Comparison of ENCODE assay signal across 9 mouse cellular contexts in the genomic region with DNA sequence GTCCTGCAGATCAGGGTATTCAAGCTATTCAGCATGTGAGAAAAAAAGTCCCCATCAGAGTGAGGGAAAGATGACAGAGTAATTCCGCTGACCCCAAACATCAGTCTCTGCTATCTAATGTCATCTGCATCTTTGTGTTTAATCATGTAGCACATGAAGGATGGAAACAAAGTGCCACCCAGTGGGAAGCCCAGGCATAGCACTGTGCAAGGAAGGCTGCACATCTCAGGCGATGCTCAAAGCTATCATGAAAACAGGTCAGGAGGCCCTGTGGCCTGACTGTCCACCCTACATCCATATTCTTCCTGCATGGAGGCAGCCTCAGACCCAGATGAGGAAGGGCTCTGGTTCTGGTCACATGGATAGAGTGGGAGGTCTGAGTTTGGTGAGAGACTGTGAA. TPM values are rescaled to one million over a fixed set of nuclear protein-coding genes. Genes with fewer than 3 reads are reported as not detected.
A peak's percentile ranks its signal among the peaks of the same experiment; 100 is the strongest.
DNase-seq lines count a peak whose midpoint lies in the region; ATAC-seq lines count a peak whose summit lies in the region.
"Had no signal": no experiment of that assay in that cellular context is flagged by ENCODE, and none has a peak within 500 bp of the region (broad histone marks: within the 10 kb centered on the region; RNA-seq: fewer than 3 reads in every experiment).

No protein-coding gene starts in this region.

- H3K4me3 ChIP-seq in embryonic facial prominence, embryonic 10.5 days: no peak overlapping the region
- H3K4me3 ChIP-seq in midbrain, embryonic 13.5 days (replicated peaks): no peak overlapping the region
- H3K4me3 ChIP-seq: liver, embryonic 13.5 days had no signal

- 79% methylated on average over 2 of the region's 2 CpGs for WGBS in embryonic facial prominence, embryonic 10.5 days
- WGBS in midbrain, embryonic 13.5 days: 65% methylated on average over 2 of the region's 2 CpGs

- intact Hi-C loops in heart, postnatal 25 days (cut with DNase I): loop anchor here (1.0 to 5.0 kb wide), 2 partner anchors 103 to 172 kb away; a partner anchor contains a TSS

- H3K36me3 ChIP-seq in embryonic facial prominence, embryonic 10.5 days (replicated peaks): peaks cover 91% of the 10 kb centered on the region
- peaks cover 42% of the 10 kb centered on the region for H3K36me3 ChIP-seq in midbrain, embryonic 13.5 days

- H3K27me3 ChIP-seq in embryonic facial prominence, embryonic 10.5 days (replicated peaks; ENCODE audit: low read depth, poor library complexity, severe bottlenecking): no peaks in the 10 kb centered on the region
- H3K27me3 ChIP-seq in midbrain, embryonic 13.5 days: no peaks in the 10 kb centered on the region
- H3K27me3 ChIP-seq: liver, embryonic 13.5 days had no signal

- peak; percentile 55; the same call in 1 of the 2 replicates for ATAC-seq in midbrain, embryonic 13.5 days
- ATAC-seq in granulocyte monocyte progenitor cell, adult 5-6 weeks (replicated peaks; ENCODE audit: poor library complexity, severe bottlenecking): no peak

- H3K4me2 ChIP-seq in midbrain, embryonic 13.5 days (replicated peaks): no peak overlapping the region
- H3K4me2 ChIP-seq: liver, embryonic 13.5 days had no signal

- DNase-seq in heart, adult 8-10 months (ENCODE audit: low spot score): peak; percentile 66
- DNase-seq in heart, postnatal 25 days (ENCODE audit: low spot score): no peak
- peak; percentile 60 for DNase-seq in MN1 (ENCODE audit: low spot score)
- peak; percentile 28 for DNase-seq in embryonic facial prominence, embryonic 10.5 days (ENCODE audit: low spot score)
- DNase-seq in heart, postnatal 4 days: peak; percentile 54
- DNase-seq in layer of hippocampus, postnatal 14 days (ENCODE audit: low spot score in 2 of 2): peak; percentile 73 to 78
- DNase-seq: liver, embryonic 13.5 days had no signal

- H3K4me1 ChIP-seq in embryonic facial prominence, embryonic 10.5 days: no peaks in the 10 kb centered on the region
- no peaks in the 10 kb centered on the region for H3K4me1 ChIP-seq in midbrain, embryonic 13.5 days (replicated peaks)
- H3K4me1 ChIP-seq: liver, embryonic 13.5 days had no signal

- H3K9me3 ChIP-seq in embryonic facial prominence, embryonic 10.5 days: no peaks in the 10 kb centered on the region
- no peaks in the 10 kb centered on the region for H3K9me3 ChIP-seq in midbrain, embryonic 13.5 days
- H3K9me3 ChIP-seq: liver, embryonic 13.5 days had no signal

- H3K27ac ChIP-seq in embryonic facial prominence, embryonic 10.5 days (replicated peaks): no peak overlapping the region
- no peak overlapping the region for H3K27ac ChIP-seq in midbrain, embryonic 13.5 days
- H3K27ac ChIP-seq: liver, embryonic 13.5 days had no signal

- no peak overlapping the region for H3K9ac ChIP-seq in midbrain, embryonic 13.5 days (replicated peaks)
- H3K9ac ChIP-seq: liver, embryonic 13.5 days had no signal

RNA-seq across cellular contexts. Expression of a gene that starts 12.7 kb away (rescaled TPM):
- 10 to 100 TPM; 52.6 to 58.4 (median 55.9) TPM for total RNA-seq in heart, adult 8-10 months (2022)
- total RNA-seq in heart, postnatal 25 days (2021): 10 to 100 TPM; 51.7 to 58.3 TPM
- 103 and 107 TPM in 2 replicates for polyA plus RNA-seq in embryonic facial prominence, embryonic 10.5 days (2016; fragmentation: Nextera tagmentation; extraction: Ambion mirVana)
- 10 to 100 TPM; 73.1 to 76.0 TPM for total RNA-seq in heart, postnatal 4 days (2021)
- total RNA-seq in layer of hippocampus, postnatal 14 days (2021): 100 to 1,000 TPM; 102 to 103 TPM
- polyA plus RNA-seq in midbrain, embryonic 13.5 days (2015; fragmentation: Nextera tagmentation; extraction: Ambion mirVana): 112 and 121 TPM in 2 replicates
- 56.5 and 56.9 TPM in 2 replicates for total RNA-seq in granulocyte monocyte progenitor cell, adult 5-6 weeks (2014; fragmentation: Nextera tagmentation)
- total RNA-seq in granulocyte monocyte progenitor cell, adult 5-6 weeks (2017): 48.3 and 61.8 TPM in 2 replicates

RNA-seq across cellular contexts. Expression of a gene that starts 12.9 kb away (rescaled TPM):
- total RNA-seq in heart, adult 8-10 months (2022): 1 to 10 TPM; 1.9 to 3.0 (median 2.3) TPM
- 1 to 10 TPM; 2.7 to 4.1 TPM for total RNA-seq in heart, postnatal 25 days (2021)
- 73.8 and 77.3 TPM in 2 replicates for polyA plus RNA-seq in embryonic facial prominence, embryonic 10.5 days (2016; fragmentation: Nextera tagmentation; extraction: Ambion mirVana)
- 10 to 100 TPM; 23.6 to 24.0 TPM for total RNA-seq in heart, postnatal 4 days (2021)
- 1 to 10 TPM; 2.6 to 4.2 TPM for total RNA-seq in layer of hippocampus, postnatal 14 days (2021)
- polyA plus RNA-seq in midbrain, embryonic 13.5 days (2015; fragmentation: Nextera tagmentation; extraction: Ambion mirVana): 17.4 and 18.5 TPM in 2 replicates
- 73.9 and 90.3 TPM in 2 replicates for total RNA-seq in granulocyte monocyte progenitor cell, adult 5-6 weeks (2014; fragmentation: Nextera tagmentation)
- 96.0 and 110 TPM in 2 replicates for total RNA-seq in granulocyte monocyte progenitor cell, adult 5-6 weeks (2017)

RNA-seq across cellular contexts. Expression of a gene that starts 22.2 kb away (rescaled TPM):
- total RNA-seq in heart, adult 8-10 months (2022): 10 to 100 TPM; 13.1 to 24.3 (median 15.1) TPM
- 10 to 100 TPM; 26.9 to 34.2 TPM for total RNA-seq in heart, postnatal 25 days (2021)
- 20.0 and 22.0 TPM in 2 replicates for polyA plus RNA-seq in embryonic facial prominence, embryonic 10.5 days (2016; fragmentation: Nextera tagmentation; extraction: Ambion mirVana)
- 10 to 100 TPM; 85.2 to 89.4 TPM for total RNA-seq in heart, postnatal 4 days (2021)
- 10 to 100 TPM; 68.5 to 73.4 TPM for total RNA-seq in layer of hippocampus, postnatal 14 days (2021)
- 59.1 and 68.2 TPM in 2 replicates for polyA plus RNA-seq in midbrain, embryonic 13.5 days (2015; fragmentation: Nextera tagmentation; extraction: Ambion mirVana)
- total RNA-seq in granulocyte monocyte progenitor cell, adult 5-6 weeks (2014; fragmentation: Nextera tagmentation): not detected in 2 replicates
- not detected in 2 replicates for total RNA-seq in granulocyte monocyte progenitor cell, adult 5-6 weeks (2017)

RNA-seq across cellular contexts. Expression of a gene that starts 37.5 kb away (rescaled TPM):
- total RNA-seq in heart, adult 8-10 months (2022): 10 to 100 TPM; 21.1 to 28.7 (median 26.2) TPM
- 10 to 100 TPM; 21.1 to 24.2 TPM for total RNA-seq in heart, postnatal 25 days (2021)
- polyA plus RNA-seq in embryonic facial prominence, embryonic 10.5 days (2016; fragmentation: Nextera tagmentation; extraction: Ambion mirVana): 32.6 and 34.9 TPM in 2 replicates
- total RNA-seq in heart, postnatal 4 days (2021): 10 to 100 TPM; 18.8 to 20.8 TPM
- total RNA-seq in layer of hippocampus, postnatal 14 days (2021): 10 to 100 TPM; 22.2 to 27.7 TPM
- polyA plus RNA-seq in midbrain, embryonic 13.5 days (2015; fragmentation: Nextera tagmentation; extraction: Ambion mirVana): 35.5 and 38.4 TPM in 2 replicates
- total RNA-seq in granulocyte monocyte progenitor cell, adult 5-6 weeks (2014; fragmentation: Nextera tagmentation): 14.4 and 20.7 TPM in 2 replicates
- 22.0 and 25.5 TPM in 2 replicates for total RNA-seq in granulocyte monocyte progenitor cell, adult 5-6 weeks (2017)

RNA-seq across cellular contexts. Expression of a gene that starts 37.5 kb away (rescaled TPM):
- 1 to 10 TPM in 2 of 4 experiments, under 1 TPM in 1, not detected in 1; 0.14 to 4.6 (median 2.0) TPM for total RNA-seq in heart, adult 8-10 months (2022)
- 1 to 10 TPM in 1 of 2 experiments, not detected in 1; 1.5 TPM for total RNA-seq in heart, postnatal 25 days (2021)
- not detected in 2 replicates for polyA plus RNA-seq in embryonic facial prominence, embryonic 10.5 days (2016; fragmentation: Nextera tagmentation; extraction: Ambion mirVana)
- total RNA-seq in heart, postnatal 4 days (2021): under 1 TPM; 0.09 to 0.52 TPM
- 10 to 100 TPM in 1 of 2 experiments, 1 to 10 TPM in 1; 2.3 to 10.3 TPM for total RNA-seq in layer of hippocampus, postnatal 14 days (2021)
- polyA plus RNA-seq in midbrain, embryonic 13.5 days (2015; fragmentation: Nextera tagmentation; extraction: Ambion mirVana): 0.23 TPM in 1 of 2 replicates, not detected in the other
- 2.4 and 12.6 TPM in 2 replicates for total RNA-seq in granulocyte monocyte progenitor cell, adult 5-6 weeks (2014; fragmentation: Nextera tagmentation)
- 2.9 TPM in 1 of 2 replicates, not detected in the other for total RNA-seq in granulocyte monocyte progenitor cell, adult 5-6 weeks (2017)
- polyA plus RNA-seq: liver, embryonic 13.5 days had no signal

Comparison
In these comparisons a context has a peak if more than half of its experiments do, and no peak if none do; other contexts are left out.
1. RNA of a gene that starts 12.9 kb away (total RNA-seq): 73.9 to 110 TPM in granulocyte monocyte progenitor cell, adult 5-6 weeks and 23.6 to 24.0 TPM in heart, postnatal 4 days; 2.6 to 4.2 TPM in layer of hippocampus, postnatal 14 days, 2.7 to 4.1 TPM in heart, postnatal 25 days and 1.9 to 3.0 TPM in heart, adult 8-10 months; every median in the first group is over 4 times any median in the second.
2. RNA of a gene that starts 22.2 kb away (total RNA-seq): 85.2 to 89.4 TPM in heart, postnatal 4 days, 68.5 to 73.4 TPM in layer of hippocampus, postnatal 14 days, 26.9 to 34.2 TPM in heart, postnatal 25 days and 13.1 to 24.3 TPM in heart, adult 8-10 months; not detected in granulocyte monocyte progenitor cell, adult 5-6 weeks; every median in the first group is over 10 times any median in the second.